Mouse (Mus musculus): ENCODE results near the gene Ptpn7.

GRCm38 (mm10) chr1:135189186-135189585 lies 56.7 kb downstream of the Ptpn7 start:
- TF ChIP-seq CTCF (IDR thresholded peaks at IDR 0.05) (no peak), EP300 (IDR thresholded peaks at IDR 0.05) (no peak)

All from lung, postnatal 0 days (tissue).